Mouse (Mus musculus): ENCODE measurements at regions not wholly inside any gene's neighbourhood (a gene's known extent, or its start where the extent isn't known, plus 50 kb on each side); places are given as distances from the start of the nearest gene placed in this dataset.

DNA sequence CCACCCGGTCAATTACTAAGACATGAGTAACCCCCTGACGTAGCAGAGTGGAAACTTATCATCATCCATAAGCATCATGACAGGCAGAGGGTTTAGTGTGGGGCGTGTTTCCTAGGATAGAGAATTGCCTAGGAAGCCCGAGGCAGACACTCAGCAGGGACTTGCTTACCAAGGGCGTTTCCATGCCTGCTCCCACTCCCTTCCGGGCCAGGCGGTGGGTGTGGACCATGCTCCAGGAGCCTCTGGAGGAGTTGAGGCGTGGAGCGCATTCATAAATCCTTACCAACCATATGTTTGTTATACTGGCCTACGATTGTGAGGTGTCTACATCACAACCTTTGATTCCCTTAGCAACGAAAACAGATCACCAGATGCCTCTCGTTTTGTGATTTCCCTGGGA lies 368.2 kb downstream of the Etnk1 start:
- TF ChIP-seq CTCF (IDR thresholded peaks at IDR 0.05; ENCODE audit: low read depth) (no peak), EP300 (IDR thresholded peaks at IDR 0.05; ENCODE audit: low read depth) (no peak)

Measured in liver, postnatal 0 days (tissue).